Mouse (Mus musculus) skeletal muscle tissue, adult 2 months (tissue): ENCODE results near the gene Fbxl14.
"Not testable (repeated sequence)": the region's sequence is repeated elsewhere in the genome, so short reads cannot be mapped to it uniquely, and the experiment has no call there.

Experiments used
- DNase-seq: peaks from one replicate; pipeline ENCODE4 v3.0.0-alpha.2; 2012; ENCODE audit warnings: low read depth, low spot score

Gene Fbxl14

DNA sequence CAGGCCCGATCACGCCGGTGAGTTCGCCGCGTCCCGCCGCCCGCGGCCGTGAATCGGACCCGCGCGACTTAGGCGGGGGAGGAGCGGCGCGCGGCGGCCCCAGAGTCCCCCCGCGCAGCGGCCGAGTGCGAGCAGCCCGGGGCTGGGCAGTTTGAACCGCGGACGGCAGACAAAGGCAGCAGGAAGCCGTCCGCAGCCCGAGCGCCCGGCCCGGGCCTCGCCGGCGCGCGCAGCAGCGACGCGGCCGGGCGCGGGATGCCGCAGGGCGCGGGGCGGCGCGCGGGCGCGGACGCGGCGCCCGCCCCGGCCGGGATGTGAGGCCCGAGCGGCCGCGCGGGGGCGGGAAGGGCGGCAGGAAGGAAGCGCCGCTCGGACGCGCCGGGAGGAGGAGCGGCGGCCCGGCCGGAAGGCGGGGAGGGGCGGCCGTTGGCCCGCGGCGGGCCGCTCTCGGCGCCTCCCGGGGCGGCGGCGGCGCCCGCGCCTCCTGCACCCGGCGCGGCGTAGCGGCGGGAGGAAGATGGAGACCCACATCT, at the start of gene Fbxl14:
Fbxl14 (plus strand) TSS at position 326 of the 533 bp plus-strand sequence.
- DNase-seq, result no peak

DNA sequence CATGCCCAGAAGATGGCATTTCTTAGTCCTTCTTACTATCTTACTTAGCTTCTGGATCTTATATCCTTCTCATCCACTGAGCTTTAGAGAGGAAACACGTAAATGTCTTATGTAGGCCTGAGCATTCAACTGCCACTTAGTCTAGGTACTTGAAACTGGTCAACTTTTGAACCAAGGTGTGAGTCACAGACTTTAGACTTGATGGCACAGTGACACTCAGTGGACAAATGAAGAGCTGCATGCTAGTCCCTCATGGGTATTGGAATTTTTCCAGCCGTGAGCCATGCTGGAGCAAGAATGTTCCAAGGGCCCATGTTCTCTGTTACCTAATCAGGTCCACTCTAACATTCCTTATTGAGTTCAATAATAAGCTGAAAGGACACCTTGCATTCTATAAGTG, 49.0 kb upstream of the Fbxl14 start:
- DNase-seq, result peak; percentile 70

DNA sequence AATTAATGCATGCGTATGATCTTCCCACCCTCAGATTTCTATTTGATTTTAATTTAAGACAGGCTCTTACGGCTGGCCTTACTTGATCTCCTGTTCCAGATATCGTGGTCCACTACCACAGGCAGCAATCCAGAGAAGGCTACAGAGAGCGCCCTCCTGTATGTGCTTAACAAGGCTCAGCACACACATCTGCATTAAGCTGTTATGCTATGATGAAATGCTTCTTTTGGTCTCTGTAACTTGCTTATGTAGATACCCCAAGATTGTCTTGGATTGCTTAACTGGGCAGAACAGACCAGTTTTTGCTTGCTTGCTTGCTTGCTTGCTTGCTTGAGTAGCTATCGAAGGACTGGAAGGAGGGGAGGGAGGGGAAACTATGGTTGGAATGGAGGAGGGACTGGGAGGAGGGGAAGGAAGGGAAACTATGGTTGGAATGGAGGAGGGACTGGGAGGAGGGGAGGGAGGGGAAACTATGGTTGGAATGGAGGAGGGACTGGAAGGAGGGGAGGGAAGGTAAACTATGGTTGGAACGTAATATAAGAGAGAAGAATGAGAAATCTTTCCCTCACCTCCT, 47.6 kb upstream of the Fbxl14 start:
- no peak for DNase-seq

DNA sequence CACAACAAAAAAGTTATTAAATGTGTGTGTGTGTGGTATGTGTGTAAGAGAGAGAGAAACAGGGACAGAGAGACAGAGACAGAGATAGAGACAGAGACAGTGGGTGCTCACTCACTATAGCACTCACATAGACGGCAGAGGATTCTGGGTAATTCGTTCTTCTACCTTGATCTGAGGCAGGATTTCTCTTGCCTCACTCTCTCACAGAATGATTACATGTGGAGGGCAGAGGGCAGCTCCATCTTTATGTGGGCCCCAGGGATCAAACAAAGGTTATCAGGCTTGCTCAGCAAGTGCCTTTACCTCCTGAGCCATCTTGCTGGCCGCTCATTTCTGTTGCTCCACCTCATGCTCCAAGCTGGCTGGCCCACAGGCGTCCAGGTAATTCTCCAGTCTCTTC, 45.1 kb upstream of the Fbxl14 start:
- DNase-seq, result no peak

DNA sequence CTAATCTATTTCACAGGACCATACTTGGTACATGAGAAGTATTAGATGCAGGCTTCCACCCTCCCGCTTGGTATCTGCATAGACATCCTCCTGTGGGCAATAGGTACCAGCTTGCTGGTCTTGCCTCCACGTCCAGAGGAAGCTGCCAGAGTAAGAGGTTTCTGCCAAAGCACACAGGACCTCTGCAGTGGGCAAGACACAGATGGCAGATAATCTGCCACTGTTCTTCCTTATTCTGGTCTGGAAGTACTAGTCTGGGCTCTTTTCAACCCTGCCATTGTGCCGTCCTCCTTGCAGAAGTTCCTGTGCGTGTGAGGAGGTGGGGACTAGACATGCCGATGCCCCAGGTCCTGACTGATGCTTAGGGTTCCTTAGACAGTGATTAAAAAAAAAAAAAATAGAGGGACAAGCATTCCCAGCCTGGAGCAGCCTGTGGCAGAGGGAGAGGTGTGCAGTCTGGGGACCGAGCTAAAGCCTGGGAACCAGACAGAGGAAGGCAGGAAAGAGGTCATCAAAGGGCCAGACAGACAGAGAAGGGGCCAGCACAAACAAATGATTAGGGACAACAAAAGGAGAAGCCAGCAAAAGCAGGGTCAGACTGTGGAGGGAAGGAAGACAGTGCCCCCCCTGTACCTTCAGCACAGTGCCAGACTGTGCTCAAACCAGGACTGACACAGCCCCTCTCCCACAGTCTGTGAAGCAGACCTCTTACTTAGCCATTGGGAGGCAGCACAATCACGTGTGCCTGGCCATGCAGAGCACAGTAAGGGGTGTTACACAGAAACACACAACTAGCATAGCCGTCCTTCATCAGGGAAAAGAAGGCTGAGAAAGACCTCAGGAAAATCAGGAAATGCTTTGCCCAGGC, 41.3 kb upstream of the Fbxl14 start:
- no peak for DNase-seq

DNA sequence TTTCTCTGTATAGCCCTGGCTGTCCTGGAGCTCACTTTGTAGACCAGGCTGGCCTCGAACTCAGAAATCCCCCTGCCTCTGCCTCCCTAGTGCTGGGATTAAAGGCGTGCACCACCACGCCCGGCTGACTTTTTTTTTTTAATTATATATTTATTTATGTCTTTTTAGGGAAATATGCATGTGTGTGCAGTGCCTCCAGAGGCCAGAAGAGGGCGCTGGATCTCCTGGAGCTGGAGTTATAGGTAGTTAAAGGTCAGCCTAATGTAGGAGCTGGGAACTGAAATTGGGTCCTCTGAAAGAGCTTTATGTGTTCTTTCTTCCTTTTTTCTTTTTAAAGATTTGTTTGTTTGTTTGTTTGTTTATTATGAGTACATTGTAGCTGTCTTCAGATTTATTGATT, 36.7 kb upstream of the Fbxl14 start:
- not testable (repeated sequence) for DNase-seq

DNA sequence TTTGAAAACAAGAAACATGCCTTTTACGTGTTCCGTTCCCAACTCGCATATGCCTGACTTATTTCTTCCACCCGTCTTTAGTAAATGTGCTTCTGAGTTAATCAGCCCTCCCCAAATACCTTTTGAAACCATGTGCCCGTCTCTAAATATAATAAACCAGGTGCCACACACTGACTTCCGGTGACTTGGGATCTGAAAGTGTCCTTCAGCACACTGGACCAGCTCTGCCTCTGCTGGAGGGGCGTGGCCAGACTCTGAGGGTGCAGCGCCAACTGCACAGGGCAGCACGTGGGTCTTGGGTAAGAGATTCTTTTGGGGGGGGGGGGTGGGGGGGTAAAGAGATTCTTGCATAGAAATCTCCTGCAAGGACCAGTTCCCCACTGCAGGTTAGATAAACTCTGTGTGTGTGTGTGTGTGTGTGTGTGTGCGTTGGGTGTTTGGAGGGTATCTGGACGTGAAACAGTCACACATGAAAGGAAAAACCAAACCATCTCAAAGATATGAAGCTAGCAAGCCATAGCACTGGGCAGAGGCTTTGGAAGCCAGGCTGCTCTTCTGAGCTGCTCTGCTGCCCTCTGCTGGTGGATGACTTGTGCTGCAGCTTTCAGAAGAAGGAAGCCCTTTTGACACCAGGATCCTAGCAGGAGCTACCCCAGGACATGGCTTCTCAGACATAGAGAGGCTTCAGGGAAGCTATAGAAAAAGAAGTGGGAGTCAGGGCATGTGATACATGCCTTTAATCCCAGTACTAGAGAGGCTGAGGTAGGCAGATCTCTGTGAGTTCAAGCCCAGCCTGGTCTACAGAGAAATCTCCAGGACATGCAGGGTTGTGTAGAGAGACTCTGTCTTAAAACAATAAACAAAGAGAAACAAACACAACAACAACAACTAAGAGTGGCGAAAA, 35.5 kb upstream of the Fbxl14 start:
- DNase-seq, result peak; percentile 85

DNA sequence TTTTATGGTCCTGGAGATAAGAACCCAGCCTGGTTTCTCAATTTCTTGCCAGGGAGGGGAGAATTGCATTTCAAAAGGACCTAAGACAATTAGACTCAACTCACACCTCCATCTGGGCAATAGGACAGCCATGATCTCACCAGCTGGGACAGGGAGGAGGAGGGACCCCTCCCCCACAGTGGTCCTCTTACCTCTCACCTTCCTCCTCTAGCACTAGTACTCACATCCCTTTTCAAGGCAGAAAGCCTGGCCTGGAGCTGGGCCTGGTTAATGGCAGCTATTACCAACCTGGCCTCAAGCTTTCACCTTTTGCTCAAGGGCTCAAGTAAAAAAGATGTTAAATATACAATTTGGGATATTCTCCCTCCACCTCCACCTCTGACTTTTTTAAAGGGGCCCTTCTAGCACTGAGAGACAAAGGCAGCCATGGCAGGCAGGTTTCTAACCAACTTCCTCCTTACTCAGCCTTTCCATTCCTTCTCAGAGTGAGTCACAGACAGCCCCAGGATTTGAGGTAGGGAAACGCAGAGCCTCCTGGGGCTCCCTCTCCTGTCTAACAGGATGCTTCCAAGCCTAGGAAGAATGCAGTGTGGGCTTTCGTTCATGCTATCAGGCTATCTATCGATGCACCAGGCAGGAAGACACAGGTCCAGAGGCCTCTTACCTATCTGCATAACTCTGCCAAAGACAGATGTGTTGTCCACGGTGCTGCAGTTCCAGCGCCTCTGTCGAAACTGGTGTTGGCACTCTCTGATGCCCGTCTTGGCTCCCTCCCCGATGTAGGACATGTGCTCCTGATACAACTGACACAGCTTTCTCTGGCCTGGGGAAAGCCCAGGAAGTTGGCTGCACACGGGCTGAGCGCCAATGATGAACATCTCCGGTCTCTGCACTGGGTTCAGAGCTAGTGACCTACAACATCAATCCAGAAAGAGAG, 33.5 kb upstream of the Fbxl14 start:
- no peak for DNase-seq

DNA sequence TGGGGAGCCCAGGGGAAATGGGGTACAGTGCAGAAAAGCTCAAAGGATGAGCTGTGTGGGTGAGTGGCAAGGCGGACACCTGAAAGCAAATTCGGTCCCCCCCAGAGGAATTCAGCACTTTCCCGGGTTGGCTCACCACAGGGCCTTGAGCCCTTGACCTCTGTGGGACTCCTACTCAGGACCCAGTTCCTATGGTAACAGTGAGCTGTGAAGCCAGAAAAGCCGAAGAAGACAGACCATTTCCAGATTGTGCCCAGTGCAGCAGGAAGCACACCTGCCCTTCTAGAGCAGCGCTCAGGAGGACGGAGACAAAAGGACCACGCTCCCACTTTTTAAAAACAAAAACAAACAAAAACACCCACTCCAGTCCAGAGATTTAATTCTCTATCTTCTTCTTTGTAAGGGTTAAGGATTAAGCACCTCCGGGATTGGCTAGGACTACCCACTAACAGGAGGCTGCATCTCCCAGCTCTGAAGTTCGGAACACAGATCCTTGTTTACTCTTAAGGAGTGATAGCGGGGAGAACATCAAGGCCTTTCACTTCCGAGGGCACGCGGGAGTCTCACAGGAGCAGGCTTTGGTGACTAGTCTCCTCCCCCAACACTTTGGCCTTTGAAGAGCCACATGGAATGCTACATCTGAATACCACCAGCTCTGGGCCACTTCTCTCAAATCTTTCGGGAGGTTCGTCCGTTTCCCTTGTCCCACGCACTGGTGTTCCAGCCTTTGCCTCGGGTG, 31.0 kb upstream of the Fbxl14 start:
- no peak for DNase-seq

DNA sequence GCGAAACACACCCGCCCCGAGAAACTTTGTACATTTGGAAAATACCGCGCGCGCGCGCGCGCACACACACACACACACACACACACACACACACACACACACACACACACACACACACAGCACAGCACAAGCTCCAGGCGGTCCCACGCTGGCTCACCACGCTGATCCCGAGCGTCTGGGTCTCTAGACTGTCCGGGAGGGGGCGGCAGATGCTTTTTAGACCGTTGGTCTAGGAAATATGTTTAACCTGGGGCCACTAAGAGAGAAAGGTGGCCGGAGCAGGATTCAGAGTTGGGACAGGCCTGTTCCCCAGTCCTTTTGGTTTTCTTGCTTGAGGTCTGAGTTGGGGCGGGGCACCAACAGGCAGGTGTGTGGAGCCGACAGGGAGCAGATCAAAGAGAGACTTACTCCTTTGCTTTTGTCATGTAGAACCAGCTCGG, 30.4 kb upstream of the Fbxl14 start:
- peak; percentile 40 for DNase-seq

DNA sequence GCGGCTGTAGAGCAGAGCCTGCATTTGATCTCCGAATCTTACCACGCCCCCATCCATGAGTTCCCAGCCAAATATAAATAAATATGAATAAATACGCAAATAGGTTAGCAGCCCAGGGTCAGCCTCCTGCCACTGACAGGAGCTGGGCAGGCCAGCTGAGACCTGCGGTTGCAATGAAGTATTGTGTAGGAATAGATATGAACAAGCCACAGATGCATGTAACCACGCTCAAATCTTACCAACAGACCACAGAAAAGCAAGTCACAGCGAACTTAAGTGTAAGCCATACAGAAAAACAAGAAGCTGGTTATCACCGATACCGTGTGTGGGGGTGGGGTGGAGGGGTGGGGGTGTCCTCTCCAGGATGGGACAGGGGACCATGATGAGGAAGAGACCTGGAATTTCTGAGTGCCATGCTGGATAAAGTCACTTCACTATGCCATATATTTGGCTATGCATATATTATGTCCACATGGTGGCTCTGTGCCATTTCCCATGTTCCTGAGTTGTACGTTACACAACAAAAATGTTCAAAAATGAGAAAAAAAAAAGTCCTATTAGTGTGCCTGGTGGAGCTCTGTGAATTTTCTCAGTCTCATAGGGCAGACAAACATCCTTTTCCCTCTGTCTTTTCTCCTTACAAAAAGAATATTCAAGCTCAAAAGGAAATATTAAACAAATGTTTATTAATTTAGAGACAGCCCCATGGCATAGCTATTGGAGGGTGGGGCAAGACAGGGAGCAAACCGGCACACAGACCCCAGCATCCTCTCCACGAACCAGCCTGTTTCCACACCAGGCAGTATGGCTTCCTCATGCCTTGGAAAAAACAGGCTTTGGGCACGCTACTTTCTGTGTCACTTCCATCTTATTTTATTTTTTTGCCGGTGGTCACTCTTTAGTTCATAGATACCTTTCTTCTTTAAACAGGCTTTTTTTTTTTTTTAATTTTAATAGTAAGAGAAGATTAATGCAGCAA, 28.2 kb upstream of the Fbxl14 start:
- DNase-seq, result no peak

DNA sequence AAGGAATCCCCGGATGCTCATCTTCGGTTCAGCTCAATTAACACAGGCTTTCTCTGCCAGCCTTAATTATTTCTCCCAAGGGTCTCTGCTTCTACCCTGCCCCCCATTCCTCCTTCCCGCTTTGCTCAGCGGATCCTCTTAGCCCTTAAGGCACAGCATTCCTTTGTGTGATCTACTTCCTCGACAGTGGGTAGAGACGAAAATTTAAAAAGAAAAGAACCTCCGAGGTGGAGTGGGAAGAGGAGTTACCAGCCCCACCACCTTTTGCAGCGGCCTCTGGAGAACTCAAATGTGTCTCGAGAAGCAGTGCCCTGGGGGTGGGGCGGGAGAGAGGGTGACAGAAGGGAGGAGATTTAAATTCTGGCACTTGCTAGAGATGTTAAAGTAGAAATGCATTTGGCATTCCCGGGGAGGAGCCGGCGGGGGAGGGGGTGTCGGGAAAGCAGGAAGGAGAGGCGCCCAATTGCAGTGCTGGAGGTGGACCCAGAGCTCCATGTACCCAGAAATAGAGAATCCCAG, 27.4 kb upstream of the Fbxl14 start:
- no peak for DNase-seq

DNA sequence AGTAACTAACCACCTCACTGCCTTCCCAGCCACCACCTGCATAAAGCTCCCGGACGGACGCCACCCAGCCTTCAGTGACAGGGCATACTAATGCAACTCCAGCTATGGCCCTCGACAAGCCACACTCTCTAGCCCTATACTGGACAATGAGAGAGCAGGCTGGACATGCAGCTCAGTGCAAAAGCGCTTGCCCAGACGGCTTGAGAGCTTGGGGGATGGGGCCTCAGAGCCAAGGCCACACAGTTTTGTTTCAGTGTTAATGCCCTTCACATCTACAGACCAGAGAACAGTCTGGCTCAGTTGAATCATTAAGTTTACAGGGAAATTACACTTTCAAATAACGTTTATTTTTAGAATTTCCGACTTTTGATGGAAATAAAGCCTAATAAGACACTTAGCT, 21.3 kb upstream of the Fbxl14 start:
- no peak for DNase-seq

DNA sequence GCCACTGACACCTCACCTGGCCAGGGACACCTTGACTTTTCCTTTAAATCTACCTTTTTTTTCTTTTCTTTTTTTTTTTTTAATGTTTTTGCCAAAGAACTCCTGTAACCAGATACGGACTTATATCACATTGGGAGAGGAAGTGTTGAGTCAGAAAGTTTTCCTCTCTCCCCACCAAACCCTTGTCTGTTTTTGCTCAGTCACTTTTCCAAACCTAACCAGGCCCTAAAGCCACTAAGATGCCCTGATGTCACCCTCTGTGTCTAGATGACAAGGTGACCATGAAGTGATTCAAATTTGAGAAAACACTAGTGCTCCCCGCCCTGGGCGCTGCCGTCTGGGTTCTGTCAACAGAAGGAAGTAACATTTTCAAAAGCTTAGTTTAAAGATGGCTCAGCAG, 20.4 kb upstream of the Fbxl14 start:
- no peak for DNase-seq

DNA sequence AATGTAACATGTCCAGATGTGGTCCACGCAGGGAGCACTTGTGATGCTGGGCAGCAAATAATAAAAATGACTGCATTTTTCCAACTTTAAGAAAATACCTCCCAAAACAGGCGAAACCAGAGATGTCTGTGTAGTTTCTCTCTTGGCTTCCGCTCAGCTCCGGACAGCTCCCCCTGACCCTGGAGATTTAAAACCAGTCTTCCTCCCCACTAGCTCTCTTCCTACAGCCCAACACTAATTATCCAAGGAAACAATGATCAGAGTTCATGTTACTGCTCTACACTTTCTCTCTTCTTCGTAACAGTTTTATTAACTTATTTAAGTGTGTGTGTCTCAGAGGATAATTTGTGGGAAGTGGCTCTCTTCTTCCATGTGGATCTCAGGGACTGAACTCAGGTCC, 19.1 kb upstream of the Fbxl14 start:
- DNase-seq, result no peak

DNA sequence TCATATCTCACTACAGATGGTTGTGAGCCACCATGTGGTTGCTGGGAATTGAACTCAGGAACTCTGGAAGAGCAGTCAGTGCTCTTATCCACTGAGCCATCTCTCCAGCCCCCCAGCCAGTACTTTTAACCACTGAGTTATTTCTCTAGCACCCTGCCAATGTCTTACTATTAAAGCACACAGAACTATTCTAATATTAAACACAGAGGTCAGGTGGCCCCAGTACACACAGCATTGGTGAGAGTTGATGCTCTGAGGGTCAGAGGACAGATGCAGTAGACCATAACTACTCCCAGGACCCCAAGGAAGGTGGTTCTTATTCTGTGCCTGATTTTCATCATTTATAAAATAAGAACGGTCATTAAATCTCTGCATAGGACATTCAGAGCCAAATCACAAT, 13.3 kb upstream of the Fbxl14 start:
- no peak for DNase-seq

DNA sequence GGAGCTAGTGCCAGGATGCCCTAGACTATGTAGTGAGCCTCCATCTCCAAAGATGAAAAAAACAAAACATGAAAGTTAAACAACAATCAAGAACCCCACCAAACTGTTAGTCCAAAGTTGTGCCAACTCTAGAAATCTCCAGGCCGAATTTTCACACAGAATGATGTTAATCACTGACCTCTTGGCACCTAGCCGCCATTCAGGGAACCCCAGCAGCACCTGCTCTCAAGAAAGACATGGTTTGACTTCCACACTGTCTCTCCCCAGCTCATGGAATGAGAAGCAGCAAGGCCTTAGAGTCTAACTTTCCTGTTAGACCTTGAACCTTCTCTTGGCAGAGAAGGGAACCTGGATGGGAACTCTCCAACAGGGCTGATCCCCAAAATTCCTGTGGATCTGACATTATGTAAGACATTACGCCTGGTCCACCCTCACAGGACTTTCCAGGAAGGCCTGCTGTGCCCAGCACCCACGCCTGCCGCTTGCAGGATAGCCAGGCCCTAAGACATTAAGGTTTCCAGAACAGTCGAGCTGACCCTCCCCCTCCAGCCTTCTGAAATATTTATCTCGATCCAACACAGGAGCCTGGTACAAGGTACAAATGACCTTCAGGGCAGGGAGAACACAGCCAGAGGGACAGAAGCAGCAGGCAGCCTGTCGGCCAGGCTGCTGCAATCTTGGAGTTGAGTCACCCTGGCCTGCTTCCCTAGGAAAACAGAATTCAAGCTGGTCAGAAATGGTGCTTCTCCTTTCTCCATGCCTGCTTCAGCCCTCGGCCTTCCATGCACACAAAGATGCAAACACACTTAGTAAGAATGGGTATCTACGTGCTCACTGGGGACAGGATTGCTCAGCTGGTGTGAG, 12.3 kb upstream of the Fbxl14 start:
- peak; percentile 44 for DNase-seq

DNA sequence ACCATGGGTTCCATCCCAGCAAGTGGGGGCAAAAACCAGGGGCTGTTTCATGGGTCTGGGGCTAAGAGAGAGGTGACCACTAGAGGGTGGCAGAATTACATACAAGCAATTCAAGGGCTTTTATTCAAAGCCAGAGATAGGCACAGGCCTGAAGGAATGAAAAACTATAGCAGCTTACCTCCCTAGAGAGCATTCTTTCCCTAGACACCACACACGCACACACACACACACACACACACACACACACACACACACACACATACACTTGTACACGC, 11.7 kb upstream of the Fbxl14 start:
- no peak for DNase-seq
